Mouse (Mus musculus) liver, embryonic 14.5 days (tissue): ENCODE measurements at regions not wholly inside any gene's neighbourhood (a gene's known extent, or its start where the extent isn't known, plus 50 kb on each side); places are given as distances from the start of the nearest gene placed in this dataset.

Source experiments
- ATAC-seq: fragments of 200-750 bp; cut with Nextera tagmentation; 2 replicates; pipeline ENCODE4 v1.8.0; 2017; ENCODE audit warnings: moderate number of reproducible peaks, mild to moderate bottlenecking, moderate library complexity; ENCODE audit not compliant: insufficient read depth
- DNase-seq, 3 experiments: peaks; one replicate each; pipeline ENCODE4 v3.0.0-alpha.2; 2012 to 2013; ENCODE audit warnings: low read depth in 3 of 3, low spot score in 3 of 3
- H3K27ac ChIP-seq: fragments of 300-500 bp; sonication (generic); 2 replicates; pipeline ENCODE4 v1.5.1; 2014; ENCODE audit warnings: moderate library complexity, mild to moderate bottlenecking, control low read depth, inconsistent platforms
- H3K27me3 ChIP-seq: fragments of 300-500 bp; sonication (generic); 2 replicates; pipeline ENCODE4 v1.6.1; 2014; ENCODE audit warnings: mild to moderate bottlenecking, low read length, moderate library complexity; ENCODE audit not compliant: control insufficient read depth, insufficient read depth
- H3K36me3 ChIP-seq: fragments of 300-500 bp; sonication (generic); replicated peaks from 2 replicates; pipeline ENCODE4 v1.6.1; 2014; ENCODE audit warnings: low read depth; ENCODE audit not compliant: control insufficient read depth, insufficient read depth
- H3K4me1 ChIP-seq, 2 experiments: fragments of 200-500 bp in 1 of 2; fragments of 300-500 bp in 1 of 2; sonication (generic) in 1 of 2; replicated peaks; 2 replicates each; pipeline ENCODE4 v1.6.1; 2012 to 2014; ENCODE audit warnings: antibody characterized with exemption in 1 of 2, inconsistent platforms in 1 of 2, low read length in 1 of 2; ENCODE audit not compliant: control insufficient read depth in 2 of 2, insufficient read depth in 2 of 2
- H3K4me2 ChIP-seq: fragments of 300-500 bp; sonication (generic); 2 replicates; pipeline ENCODE4 v1.6.1; 2014; ENCODE audit warnings: low read depth, mild to moderate bottlenecking, control low read depth, moderate library complexity
- H3K4me3 ChIP-seq, 2 experiments: fragments of 200-500 bp in 1 of 2; fragments of 300-500 bp in 1 of 2; sonication (generic) in 1 of 2; 2 replicates each; pipeline ENCODE4 v1.5.1; 2012 to 2014; ENCODE audit warnings: low read depth in 2 of 2, low read length in 2 of 2, mild to moderate bottlenecking in 2 of 2, control low read depth in 1 of 2, inconsistent platforms in 1 of 2, moderate library complexity in 1 of 2; ENCODE audit not compliant: insufficient read depth in 1 of 2
- H3K9ac ChIP-seq: fragments of 300-500 bp; sonication (generic); replicated peaks from 2 replicates; pipeline ENCODE4 v1.6.1; 2014; ENCODE audit warnings: mild to moderate bottlenecking, control low read depth, moderate library complexity
- H3K9me3 ChIP-seq: fragments of 300-500 bp; sonication (generic); 2 replicates; pipeline ENCODE4 v1.6.1; 2016; ENCODE audit warnings: low read length, mixed read lengths; ENCODE audit not compliant: control insufficient read depth
- CTCF ChIP-seq: IDR thresholded peaks from 2 replicates; pipeline ENCODE4 v1.5.1; 2016; ENCODE audit warnings: antibody characterized with exemption, low read depth, control low read depth
- EP300 ChIP-seq: IDR thresholded peaks from 2 replicates; pipeline ENCODE4 v1.6.1; 2016; ENCODE audit warnings: antibody characterized with exemption, low read depth
- WGBS: fragments of 180-500 bp; shearing (Covaris S2); extraction: QIAGEN DNeasy Blood & Tissue Kit; methylation state at CpG from one replicate; pipeline ENCODE4 v1.1.7; 2014; ENCODE audit not compliant: insufficient replicate concordance; 5-methylcytosine and 5-hydroxymethylcytosine counted together

GRCm38 (mm10) chr5:45033146-45033545 lies 233.7 kb upstream of the Ldb2 start:
- DNase-seq (no peak), ATAC-seq (no peak)
- H3K27me3 ChIP-seq, result no peaks in the 10 kb centered on the region
- no peak for TF ChIP-seq EP300
- TF ChIP-seq CTCF, result no peak
- no peak overlapping the region for H3K4me2 ChIP-seq
- WGBS, result 39% methylated on average over 1 of the region's 1 CpGs
- no peaks in the 10 kb centered on the region for H3K4me1 ChIP-seq
- no peaks in the 10 kb centered on the region for H3K36me3 ChIP-seq
- H3K4me3 ChIP-seq, result no peak overlapping the region
- no peaks in the 10 kb centered on the region for H3K9me3 ChIP-seq
- no peak overlapping the region for H3K9ac ChIP-seq
- H3K27ac ChIP-seq, result no peak overlapping the region

DNA sequence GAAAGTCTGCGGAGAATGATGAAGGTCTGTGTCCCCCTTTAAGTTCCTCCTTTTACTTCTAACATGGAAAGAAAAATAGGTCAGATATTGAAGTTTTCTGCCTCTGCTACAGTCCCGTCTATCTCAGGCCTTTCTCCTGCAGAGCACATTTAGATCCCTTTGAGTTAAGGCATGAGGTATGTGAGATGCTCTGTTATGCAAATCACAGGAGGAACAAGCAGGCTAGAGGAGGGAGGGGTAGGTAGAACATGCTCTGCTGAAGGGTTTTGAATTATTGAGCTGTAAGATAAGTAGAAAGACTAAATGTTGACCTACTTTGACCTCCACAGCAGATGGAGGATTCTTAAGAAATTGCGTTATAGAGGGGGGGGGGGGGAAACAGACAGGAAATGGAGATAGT lies 228.4 kb upstream of the Ldb2 start:
- Histone ChIP-seq H3K9ac (no peak overlapping the region), H3K9me3 (no peaks in the 10 kb centered on the region), H3K4me2 (no peak overlapping the region), H3K4me1 (no peaks in the 10 kb centered on the region), H3K27ac (no peak overlapping the region), H3K36me3 (no peaks in the 10 kb centered on the region), H3K4me3 (no peak overlapping the region), H3K27me3 (no peaks in the 10 kb centered on the region)
- DNase-seq, result no peak
- TF ChIP-seq EP300 (no peak), CTCF (no peak)
- WGBS, result 34% methylated on average over 3 of the region's 3 CpGs
- ATAC-seq, result no peak

GRCm38 (mm10) chr5:45025383-45025782 lies 225.9 kb upstream of the Ldb2 start:
- no peak for ATAC-seq
- DNase-seq, result no peak
- TF ChIP-seq CTCF (no peak), EP300 (no peak)
- Histone ChIP-seq H3K9ac (no peak overlapping the region), H3K4me2 (no peak overlapping the region), H3K36me3 (no peaks in the 10 kb centered on the region), H3K9me3 (no peaks in the 10 kb centered on the region), H3K27me3 (no peaks in the 10 kb centered on the region), H3K27ac (no peak overlapping the region), H3K4me3 (no peak overlapping the region), H3K4me1 (no peaks in the 10 kb centered on the region)
- WGBS, result 78% methylated on average over 2 of the region's 2 CpGs

GRCm38 (mm10) chr5:45007930-45008329 lies 208.4 kb upstream of the Ldb2 start:
- H3K4me1 ChIP-seq, result no peaks in the 10 kb centered on the region
- TF ChIP-seq CTCF, result no peak
- no peak for TF ChIP-seq EP300
- DNase-seq (no peak), ATAC-seq (no peak)
- no peaks in the 10 kb centered on the region for H3K9me3 ChIP-seq
- H3K9ac ChIP-seq, result no peak overlapping the region
- WGBS, result 51% methylated on average over 2 of the region's 2 CpGs
- no peak overlapping the region for H3K4me2 ChIP-seq
- H3K4me3 ChIP-seq, result no peak overlapping the region
- H3K27ac ChIP-seq, result no peak overlapping the region
- no peaks in the 10 kb centered on the region for H3K27me3 ChIP-seq
- no peaks in the 10 kb centered on the region for H3K36me3 ChIP-seq

DNA sequence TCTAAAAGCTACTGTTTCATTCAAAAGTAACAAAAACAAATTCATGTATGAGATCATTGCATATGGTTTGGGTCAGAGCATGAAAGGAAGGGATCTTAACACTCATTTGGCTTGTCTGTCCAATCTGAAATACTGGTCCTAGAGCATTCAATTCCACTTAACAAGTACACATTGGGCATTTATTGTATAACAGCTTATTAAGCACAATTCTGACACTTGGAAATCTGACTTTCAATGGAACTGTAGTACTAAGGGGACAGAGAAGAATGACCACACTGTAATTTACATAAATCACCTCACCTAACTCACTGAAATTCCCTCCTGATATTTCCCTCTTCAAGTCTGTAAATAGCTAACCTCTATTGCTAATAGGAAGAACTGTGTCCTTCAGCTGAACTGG lies 201.5 kb upstream of the Ldb2 start:
- no peak overlapping the region for H3K27ac ChIP-seq
- ATAC-seq (no peak), DNase-seq (no peak)
- H3K4me2 ChIP-seq, result no peak overlapping the region
- H3K4me1 ChIP-seq, result no peaks in the 10 kb centered on the region
- no peak overlapping the region for H3K4me3 ChIP-seq
- H3K9me3 ChIP-seq, result no peaks in the 10 kb centered on the region
- no peak for TF ChIP-seq EP300
- no peak for TF ChIP-seq CTCF
- no peaks in the 10 kb centered on the region for H3K36me3 ChIP-seq
- H3K27me3 ChIP-seq, result no peaks in the 10 kb centered on the region
- no peak overlapping the region for H3K9ac ChIP-seq

DNA sequence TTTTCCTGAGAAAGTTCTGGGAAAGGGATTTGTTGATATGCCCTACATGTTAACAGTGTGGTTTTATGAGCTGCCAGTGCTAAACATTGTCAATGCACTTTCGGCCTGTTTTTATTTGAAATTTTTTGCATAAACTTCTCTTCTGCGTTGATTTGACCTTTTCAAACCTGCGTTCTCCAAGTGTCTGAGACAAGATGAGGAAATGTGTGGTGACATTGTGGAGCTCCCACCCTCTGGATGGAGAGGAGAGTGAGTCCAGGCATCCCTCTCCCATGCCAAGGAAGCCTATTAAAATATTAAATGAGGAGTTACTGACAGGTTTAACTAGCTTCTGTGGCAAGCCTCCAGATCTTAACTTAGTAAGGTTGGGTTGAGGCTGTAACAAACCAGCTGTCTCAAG lies 199.6 kb upstream of the Ldb2 start:
- Histone ChIP-seq H3K9ac (no peak overlapping the region), H3K27ac (no peak overlapping the region), H3K4me3 (no peak overlapping the region), H3K4me1 (no peaks in the 10 kb centered on the region), H3K9me3 (no peaks in the 10 kb centered on the region), H3K4me2 (no peak overlapping the region), H3K27me3 (no peaks in the 10 kb centered on the region), H3K36me3 (no peaks in the 10 kb centered on the region)
- DNase-seq (no peak), ATAC-seq (no peak)
- TF ChIP-seq EP300, result no peak
- WGBS, result 53% methylated on average over 3 of the region's 3 CpGs
